Mouse (Mus musculus) frontal cortex, postnatal 25 days (tissue): ENCODE measurements at regions not wholly inside any gene's neighbourhood (a gene's known extent, or its start where the extent isn't known, plus 50 kb on each side); places are given as distances from the start of the nearest gene placed in this dataset.

Experiments used
- DNase-seq, 2 experiments: peaks; one replicate each; pipeline ENCODE4 v3.0.0; 2022; ENCODE audit warnings: low spot score in 2 of 2

GRCm38 (mm10) chr10:24444572-24444971 is 150.7 kb upstream of the Ccn2 start:
- DNase-seq: no peak

DNA sequence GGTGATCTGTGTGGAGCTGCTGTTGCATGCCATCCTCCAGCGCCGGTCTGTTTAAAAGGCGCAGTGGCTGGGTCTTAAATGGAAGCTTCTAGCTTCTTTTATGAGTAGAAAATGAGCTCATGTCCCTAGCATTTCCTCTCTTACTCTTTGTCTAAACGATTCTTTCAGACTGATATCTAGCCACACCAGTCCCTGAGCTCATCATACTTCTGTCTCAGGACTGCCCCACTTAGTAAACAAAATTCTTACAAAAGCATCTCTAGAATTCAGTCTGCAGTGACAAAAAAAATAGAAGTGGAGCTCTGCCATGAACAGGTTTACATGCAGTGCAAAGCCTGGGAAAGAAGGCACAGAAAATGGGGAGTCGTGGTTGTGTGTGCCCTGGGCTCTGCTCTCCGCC is 150.2 kb upstream of the Ccn2 start:
- no peak for DNase-seq

GRCm38 (mm10) chr10:24446168-24446567 is 149.1 kb upstream of the Ccn2 start:
- no peak for DNase-seq

DNA sequence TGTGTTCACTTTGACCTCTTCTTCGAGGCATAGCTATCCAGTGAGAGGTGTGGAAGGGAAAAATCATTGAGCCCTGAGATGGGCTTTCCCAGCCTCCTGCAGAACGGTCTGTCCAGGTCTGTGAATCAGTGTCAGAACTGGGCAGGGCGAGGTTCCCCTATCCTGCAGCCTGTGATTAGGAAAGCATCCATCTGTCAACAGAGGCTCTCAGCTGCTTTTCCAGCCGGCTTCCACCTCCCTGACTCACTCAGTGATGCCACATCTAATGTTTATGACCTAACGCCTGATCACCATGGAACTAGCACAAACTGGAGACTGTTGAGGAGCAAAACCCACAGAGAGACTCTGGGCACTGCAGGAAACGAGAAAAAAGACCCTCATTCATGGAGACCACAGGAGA is 148.1 kb upstream of the Ccn2 start:
- DNase-seq: no peak

DNA sequence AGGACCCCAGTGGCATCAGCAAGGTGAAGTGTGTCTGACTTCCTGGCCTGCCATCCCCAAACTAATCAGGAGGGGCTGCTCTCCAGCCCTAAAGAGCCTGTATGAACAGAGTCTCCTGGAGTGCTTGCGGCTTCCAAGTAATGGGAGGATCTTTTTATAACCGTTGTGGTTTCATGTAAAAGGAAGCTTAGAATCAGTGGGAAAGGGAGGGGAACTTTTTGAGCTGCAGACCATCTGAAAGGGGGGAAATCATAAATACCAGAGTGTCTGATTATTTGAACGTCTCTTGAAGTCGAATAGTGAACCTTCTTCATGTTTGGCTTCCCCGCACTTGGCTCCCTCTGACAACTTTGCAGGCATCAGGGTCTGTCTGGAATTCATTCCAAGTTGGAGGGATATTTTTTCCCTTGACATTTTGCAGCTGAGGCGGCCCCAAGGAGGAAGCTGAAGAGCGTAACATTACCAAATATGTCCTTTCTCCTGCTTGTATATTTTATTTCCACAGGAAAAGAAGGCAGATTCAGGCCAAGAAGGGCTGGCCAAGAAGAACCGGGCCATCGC is 147.2 kb upstream of the Ccn2 start:
- no peak for DNase-seq

GRCm38 (mm10) chr10:24453507-24453906 is 141.7 kb upstream of the Ccn2 start:
- no peak for DNase-seq

- no peak for DNase-seq
Measured at GRCm38 (mm10) chr10:24458667-24459066, 136.6 kb upstream of the Ccn2 start.

DNA sequence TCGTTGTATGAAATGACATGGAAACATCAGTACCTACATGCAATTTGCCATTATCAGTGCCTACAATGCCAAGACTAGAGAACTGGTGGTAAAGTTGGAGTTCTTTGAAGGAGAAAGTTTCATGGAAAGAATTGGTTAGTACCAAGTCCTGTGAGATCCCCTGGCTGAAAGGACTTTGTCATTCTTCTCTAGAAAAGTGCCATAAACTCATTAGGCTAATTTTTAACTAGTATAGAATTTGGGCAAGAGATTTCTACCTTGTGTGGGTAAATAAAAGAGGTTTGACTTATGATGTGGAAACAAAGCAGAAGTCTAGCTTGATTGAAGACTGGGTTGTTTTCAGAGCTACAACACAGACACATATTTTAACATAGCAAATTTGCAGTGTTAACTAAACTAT is 131.4 kb upstream of the Ccn2 start:
- DNase-seq: no peak

GRCm38 (mm10) chr10:24464377-24464776 is 130.9 kb upstream of the Ccn2 start:
- no peak for DNase-seq

GRCm38 (mm10) chr10:24469741-24470140 is 125.5 kb upstream of the Ccn2 start:
- DNase-seq: no peak

GRCm38 (mm10) chr10:24471521-24471920 is 123.7 kb upstream of the Ccn2 start:
- DNase-seq: no peak

DNA sequence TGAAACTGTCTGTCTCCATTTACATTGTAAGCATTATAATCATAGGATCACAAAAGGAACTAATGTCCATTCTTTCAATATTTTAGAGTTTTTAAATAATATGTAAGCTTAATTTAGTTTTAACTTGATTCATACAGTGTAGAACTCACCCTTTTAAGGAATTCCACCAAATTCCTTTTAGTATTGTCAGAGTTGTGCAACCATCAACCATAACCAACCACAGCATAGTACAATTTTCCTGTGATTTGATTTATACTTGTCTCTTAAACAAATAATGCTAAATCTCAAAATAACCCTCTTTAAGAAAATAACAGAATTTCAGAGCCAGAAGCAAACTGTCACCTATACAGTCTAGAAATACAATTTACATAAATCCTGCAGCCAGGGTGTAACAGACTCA is 119.0 kb upstream of the Ccn2 start:
- DNase-seq: no peak

DNA sequence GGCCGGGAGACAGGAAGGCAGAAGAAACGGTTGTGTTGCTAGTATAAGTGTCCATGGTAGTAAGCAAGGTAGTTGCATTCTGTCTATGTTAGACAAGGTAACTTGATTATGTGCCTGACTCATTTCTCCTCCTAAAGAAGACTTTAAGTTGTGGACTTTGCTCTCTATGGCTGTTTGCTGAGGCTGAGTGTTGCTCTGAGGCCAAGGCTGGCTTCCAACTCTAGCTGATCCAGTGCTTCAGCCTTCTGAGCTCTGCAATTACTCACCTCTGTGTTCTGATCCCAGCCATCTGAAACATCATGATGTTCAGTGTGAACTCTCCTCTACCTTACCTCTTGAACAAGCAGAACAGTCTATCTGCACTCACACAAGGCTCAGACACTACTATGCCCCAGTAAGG is 116.7 kb upstream of the Ccn2 start:
- DNase-seq: no peak

DNA sequence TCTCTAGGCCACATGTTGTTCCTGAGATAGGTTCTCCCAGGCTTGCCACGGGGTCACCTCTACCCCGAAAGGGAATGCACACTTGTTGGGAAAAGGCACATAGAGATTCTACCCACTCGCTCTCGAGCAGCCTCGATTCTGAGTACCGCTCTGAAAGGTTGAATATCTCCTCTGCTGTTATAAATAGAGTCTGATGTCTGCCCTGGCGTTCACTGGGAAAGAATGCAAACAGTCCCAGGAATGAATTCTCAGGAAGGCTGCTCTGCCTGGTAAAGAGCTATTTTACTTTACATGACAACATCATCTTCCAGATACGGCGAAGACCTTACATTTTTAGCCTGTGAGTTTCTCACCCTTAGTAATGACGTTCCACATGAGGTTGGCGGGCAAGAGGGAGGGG is 116.1 kb upstream of the Ccn2 start:
- DNase-seq: no peak

GRCm38 (mm10) chr10:24481926-24482612 is 113.2 kb upstream of the Ccn2 start:
- DNase-seq: no peak

- DNase-seq: no peak
Measured at GRCm38 (mm10) chr10:24483053-24483452, 112.2 kb upstream of the Ccn2 start.

DNA sequence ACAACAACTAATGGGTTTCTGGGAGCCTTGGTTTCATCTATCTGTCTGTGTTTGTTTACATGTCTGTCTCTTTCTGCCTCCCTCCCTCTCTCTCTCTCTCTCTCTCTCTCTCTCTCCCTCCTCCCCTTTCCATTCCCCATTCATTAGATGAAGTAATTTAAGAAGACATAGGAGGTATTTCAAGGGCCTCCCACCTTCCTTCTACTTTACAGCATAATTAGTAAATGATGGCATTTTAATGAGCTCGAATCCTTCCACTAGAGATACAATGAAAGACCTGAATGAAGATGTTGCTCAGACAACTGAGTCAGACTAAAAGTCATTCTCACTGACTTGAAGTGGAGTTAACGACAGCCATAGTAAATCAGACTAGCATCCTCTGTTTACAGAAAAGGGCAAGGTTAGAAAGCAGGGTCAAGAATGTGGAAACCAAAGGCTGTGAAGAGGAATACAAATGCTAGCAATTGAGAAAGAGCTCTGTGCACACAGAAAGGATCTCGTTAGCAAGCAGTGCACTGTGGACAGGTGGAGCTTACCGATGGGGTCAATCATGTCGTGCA is 111.1 kb upstream of the Ccn2 start:
- no peak for DNase-seq

DNA sequence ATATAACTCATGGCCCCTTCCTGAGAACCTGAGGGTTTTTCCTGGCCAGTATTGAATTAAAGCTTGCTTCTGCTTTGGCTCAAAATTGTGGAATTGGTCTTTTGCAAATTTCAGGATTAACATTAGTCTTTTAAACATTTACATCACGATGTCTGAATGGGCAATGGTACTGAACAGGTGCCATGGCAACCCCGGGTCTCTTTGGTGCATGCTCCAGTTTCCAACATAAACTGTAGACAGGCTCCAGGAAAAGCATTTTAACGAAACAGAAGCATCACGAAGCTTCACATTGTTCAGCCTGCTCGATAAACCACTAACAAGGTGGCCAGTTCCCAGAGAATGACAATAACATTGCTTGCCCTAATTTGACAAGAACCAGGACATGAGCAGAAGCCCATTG is 109.8 kb upstream of the Ccn2 start:
- no peak for DNase-seq

DNA sequence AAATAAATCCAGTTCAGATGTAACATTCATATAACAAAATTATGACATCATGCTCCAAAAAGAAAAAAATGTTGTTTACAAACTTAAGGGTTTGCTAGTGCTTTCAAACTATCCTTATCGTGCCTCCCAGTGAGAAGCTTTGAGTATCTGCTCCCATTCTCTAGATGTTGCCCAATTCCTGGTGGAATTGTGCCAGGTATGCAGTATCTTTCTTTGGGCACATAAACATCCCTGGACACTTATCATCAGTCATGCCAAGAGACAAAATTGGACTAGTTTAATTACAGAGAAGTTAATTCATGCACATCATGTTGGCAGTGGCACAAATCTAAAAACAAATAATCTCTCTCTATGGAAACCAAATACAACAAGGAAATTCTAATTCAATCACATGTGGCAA is 109.0 kb upstream of the Ccn2 start:
- DNase-seq: no peak

- no peak for DNase-seq
Measured at GRCm38 (mm10) chr10:24487915-24488314, 107.3 kb upstream of the Ccn2 start.

GRCm38 (mm10) chr10:24490432-24490831 is 104.8 kb upstream of the Ccn2 start:
- no peak for DNase-seq

DNA sequence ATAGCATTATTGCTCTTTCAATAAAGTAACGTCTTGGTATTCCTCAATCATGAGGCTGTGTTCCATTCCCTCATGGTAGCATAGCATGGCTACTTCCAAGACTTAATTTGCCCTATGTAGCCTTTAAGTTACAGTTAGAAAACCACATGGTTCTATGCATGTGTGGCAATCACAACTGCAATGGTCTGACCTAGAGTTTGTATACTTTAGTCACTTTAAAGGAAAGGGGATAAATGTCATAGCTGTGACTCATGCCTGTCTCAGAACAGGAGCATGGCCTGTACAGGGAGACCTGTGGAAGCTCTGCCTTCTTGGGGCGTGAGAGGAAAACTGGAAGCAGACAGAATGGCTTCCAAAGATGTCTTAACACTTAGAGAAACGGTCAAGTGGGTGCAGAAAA is 103.4 kb upstream of the Ccn2 start:
- DNase-seq: no peak

- no peak for DNase-seq
Measured at GRCm38 (mm10) chr10:24493392-24493791, 101.8 kb upstream of the Ccn2 start.

DNA sequence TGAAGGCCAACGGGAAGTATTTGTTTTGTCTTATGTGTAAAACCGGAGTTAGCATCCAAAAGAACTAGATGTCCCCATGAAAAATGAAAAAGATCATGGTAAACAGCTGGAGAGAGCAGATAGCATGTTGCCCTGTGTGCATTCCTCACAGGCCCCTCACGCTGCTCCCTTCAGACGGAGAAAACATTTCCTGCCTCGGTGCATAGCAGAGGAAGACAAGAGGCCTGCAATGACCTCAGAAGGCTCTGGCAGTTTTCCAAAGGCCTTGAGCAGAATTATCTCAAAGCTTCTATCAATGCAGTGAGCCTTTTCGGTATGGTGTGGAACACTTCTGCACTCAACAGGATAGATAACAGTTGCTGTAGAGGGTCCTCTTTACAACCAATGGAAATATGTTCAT is 101.3 kb upstream of the Ccn2 start:
- no peak for DNase-seq
